Mouse (Mus musculus) gastrocnemius, postnatal 10 days (tissue): ENCODE data around the gene Mboat7. TPM values are rescaled to one million over a fixed set of nuclear protein-coding genes. Genes with fewer than 3 reads are reported as not detected.
"Not testable (repeated sequence)": the region's sequence is repeated elsewhere in the genome, so short reads cannot be mapped to it uniquely, and the experiment has no call there.

Source experiments
- DNase-seq: peaks from one replicate; pipeline ENCODE4 v3.0.0; 2021; ENCODE audit warnings: mixed read lengths
- long read RNA-seq, 2 experiments: library from polyadenylated mRNA; stranded (forward); transcript quantifications; one replicate each; pipeline ENCODE4 v2.0.0; 2021
- total RNA-seq, 2 experiments: library from RNA; stranded (reverse); gene quantifications; 2 replicates each; pipeline ENCODE4 v1.2.3; 2021

The Mboat7 gene
- total RNA-seq: 10 to 100 TPM; 13.6 to 21.6 TPM
- long read RNA-seq, experiment 1, transcript Mboat7-201 (8 exons, 2,878 nt): major isoform, 16 of 25 reads
- long read RNA-seq, experiment 1, partial matches to known transcripts: 3 of 25 reads
- long read RNA-seq, experiment 1, other reads (novel, unspliced or antisense): 5 of 25 reads
- long read RNA-seq, experiment 2, transcript Mboat7-201 (8 exons, 2,878 nt): major isoform, 13 of 17 reads
- long read RNA-seq, experiment 2, partial matches to known transcripts: 1 of 17 reads
- long read RNA-seq, experiment 2, other reads (novel, unspliced or antisense): 2 of 17 reads

DNA sequence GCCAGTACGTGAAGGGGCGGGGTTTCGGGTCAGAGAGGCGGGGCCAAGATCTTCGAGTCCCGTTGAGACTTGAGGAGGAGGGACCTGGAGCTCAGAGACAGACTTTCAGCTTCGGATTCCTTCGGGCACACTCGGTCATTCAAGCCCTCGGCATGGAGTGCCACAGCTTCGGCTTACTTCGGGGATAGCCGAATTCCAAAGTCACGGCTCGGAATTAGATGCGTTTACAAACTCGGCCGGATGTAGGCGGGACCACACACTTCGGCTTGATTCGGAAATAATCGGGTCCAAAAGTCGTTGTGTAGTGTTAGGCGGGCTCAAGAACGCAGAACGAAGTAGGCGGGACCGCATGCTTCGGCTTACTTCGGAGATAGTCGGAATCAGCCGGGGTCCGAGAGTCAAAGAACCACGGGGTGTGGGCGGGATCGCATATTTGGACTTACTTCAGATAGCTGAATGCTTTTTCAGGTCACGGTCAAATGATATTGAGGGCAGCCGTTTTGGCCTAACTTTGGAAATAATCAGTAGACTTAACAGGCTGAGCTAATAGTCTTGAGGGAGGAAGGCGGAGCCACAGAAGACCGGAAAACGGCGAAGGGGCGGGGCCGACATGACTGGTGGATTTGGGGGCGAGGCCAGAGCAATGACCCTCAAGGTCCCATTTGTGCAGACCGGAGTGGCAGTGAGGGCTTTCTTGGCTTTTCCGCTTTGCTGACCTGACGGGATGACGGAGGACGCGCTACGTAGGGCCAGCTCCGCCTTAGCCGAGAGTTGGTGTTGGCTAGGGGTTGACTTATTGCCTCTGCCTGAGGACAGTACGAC is at the start of gene Mboat7:
TSS of gene Mboat7 (minus strand) at position 537 of the 822 bp plus-strand sequence.
- DNase-seq: peak; percentile 92

GRCm38 (mm10) chr7:3732675-3733074 is 39.4 kb upstream of the Mboat7 start:
- DNase-seq: not testable (repeated sequence)

DNA sequence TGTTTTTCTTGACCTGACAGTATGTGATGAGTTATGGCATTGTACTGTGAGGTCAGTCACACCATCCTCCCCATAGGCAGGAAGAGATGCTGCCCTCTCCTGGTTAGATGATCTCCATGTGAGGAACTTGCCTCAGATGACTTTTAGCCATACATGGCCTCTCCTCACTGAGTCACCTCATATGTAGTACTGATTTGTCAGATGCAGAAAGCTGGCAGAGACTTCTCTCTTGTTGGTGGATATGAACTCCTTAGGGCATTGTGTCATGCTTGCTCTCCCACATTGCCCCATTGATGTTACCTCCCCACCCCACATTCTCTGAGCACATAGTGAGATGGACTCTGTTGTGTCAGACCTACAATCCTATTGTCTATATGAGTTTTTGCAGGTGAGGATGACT is 32.1 kb upstream of the Mboat7 start:
- not testable (repeated sequence) for DNase-seq

DNA sequence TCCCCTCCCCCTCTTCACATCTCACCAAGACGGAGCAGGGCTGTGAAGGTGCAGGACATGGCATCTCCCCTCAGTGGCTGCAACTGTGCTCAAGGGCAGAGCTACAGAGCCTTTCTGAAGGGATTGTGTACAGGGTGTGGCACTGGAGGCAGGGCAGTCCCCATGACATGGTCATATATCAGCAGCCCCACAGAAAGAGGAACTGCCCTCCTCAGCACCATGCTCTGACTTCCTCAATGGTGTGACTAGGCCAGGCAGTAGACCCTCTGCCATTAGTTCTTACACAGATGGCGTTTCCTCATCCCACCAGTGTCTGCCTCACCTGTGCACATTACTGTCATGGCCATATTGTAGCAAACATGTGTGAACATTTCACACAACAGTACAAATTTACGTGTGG is 26.9 kb upstream of the Mboat7 start, which contains the start of gene Pirb:
TSS of gene Pirb (minus strand) at position 124 of the 400 bp plus-strand sequence.
- DNase-seq: not testable (repeated sequence)

GRCm38 (mm10) chr7:3715249-3715648 is 21.9 kb upstream of the Mboat7 start:
- DNase-seq: no peak

DNA sequence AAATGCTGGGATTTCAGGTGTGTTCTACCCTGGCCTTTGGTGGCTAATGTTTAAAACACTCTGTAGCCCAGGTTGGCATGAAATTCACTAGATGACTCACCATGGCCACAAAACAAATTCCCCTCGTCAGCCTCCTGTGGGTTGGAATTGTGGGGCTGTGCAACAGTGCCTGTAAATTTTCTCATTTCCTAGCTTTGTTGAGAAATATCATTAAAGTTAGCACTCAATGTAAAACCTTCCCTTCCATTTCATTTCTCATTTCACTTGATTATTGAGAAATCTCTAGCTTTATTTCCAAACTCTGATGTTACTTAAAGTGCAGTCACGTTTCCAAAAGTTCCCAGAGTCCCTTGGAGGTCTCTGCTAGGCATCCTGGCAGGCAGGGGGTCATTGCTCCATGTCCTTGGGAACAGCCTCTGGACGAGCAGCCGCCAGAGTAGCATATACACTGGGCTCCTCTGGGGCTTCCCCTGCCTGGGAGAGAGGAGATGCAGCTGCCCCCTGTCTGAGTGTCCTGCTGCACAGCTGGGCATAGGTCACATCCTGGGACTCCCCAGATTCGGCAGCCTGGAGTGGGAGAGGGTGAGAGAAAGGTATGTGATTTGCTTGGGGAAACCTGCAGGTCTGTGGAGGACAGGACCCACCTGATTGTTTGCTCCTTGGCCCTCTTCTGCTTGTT is 19.1 kb upstream of the Mboat7 start:
- DNase-seq: no peak

DNA sequence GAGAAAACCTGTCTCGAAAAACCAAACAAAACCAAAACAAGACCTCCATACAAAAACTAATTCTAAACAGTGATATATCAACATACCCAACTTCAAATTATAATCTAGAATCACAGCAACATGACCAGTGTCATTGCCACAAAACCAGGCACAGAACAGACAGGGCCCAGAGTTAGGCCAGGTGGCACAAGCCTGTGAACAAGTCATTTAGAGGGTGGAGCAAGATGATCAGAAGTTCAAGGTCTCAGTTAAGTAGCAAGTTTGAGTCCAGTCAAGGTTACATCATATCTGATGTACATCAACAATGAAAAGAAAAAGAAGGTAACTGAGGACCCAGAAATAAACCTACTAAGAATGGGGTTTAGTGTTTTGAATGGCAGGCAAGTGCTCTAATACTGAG is 15.7 kb upstream of the Mboat7 start:
- no peak for DNase-seq

GRCm38 (mm10) chr7:3708447-3708980 is 15.2 kb upstream of the Mboat7 start:
- not testable (repeated sequence) for DNase-seq

DNA sequence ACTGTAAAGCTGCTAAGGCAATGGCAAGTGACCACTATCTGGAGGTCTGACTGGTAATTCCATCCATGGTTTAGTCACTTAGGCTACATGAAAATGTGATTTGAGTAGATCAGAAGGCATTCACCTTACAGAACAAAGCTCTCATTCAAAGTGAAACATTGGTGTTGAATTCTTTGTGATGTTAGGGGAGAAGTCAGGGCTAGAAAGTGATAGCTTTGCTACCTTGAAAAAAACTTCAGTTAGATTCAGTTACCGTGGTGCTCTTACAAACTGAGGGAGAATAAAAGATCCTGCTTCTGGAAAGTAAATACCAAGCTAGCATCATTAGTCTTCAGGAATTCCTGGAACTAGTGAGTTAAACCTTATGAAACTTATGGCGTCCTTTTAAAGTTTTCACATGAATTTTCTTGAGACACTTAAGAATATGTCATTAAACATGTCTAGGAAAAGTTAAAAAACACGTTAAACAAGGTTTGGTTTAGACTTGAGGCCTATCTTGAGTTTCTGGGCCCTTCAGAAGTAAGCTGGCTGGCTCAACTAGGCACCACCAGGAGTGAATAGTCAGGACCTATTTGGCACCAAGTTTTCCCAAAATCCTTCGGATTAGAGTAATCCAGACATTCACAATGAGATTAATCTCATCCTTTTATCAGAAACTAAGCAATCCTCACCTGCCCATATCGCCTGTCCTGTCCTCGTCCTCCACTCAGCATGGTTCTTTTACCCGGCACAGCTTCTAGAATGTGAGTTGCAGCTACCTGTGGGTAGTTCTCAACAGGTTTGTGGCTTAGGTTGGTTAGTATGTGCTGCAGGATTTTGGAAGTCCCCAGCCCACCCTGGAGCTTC is 14.5 kb upstream of the Mboat7 start:
- DNase-seq: no peak

- no peak for DNase-seq
These were observed 13.7 kb upstream of the Mboat7 start for GRCm38 (mm10) chr7:3707027-3707426.

DNA sequence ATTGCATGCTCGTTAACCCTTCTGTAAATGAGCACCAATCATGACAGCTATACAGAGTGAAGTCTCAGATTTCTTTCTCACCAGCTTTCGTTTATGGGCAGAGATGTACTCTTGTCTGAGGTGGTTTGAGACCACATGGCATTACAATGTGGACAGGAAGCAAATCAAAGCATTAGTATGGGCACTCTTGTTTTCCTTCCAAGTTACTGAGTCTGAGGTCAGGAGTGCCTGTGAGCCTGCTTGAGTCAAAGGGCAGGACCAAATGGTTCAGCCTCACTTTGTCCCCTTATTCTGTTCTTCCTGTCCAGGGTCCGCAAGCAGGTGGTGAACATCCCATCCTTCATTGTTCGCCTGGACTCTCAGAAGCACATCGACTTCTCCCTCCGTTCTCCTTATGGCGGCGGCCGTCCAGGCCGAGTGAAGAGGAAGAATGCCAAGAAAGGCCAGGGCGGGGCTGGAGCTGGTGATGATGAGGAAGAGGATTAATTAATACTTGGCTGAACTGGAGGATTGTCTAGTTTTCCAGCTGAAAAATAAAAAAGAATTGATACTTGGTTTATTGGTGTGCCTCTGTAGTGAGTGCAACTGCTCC is 13.1 kb upstream of the Mboat7 start:
- DNase-seq: no peak

- no peak for DNase-seq
These were observed 12.6 kb upstream of the Mboat7 start for GRCm38 (mm10) chr7:3705911-3706310.

DNA sequence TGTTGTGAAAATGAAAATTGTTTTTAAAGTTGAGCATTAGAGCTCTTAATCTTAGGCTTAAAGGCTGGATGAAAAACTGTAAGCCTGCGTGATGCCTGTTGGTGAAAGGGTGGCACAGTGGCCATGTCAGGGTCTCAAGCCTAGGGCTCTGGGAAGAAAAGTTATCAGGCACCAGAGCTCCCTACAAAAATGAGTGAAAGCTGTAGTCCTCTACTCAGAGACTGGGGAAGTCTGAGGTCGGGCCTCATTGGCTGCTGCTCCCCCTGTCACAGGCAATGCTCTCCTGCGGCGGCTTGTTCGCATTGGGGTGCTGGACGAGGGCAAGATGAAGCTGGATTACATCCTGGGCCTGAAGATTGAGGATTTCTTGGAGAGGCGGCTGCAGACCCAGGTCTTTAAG is 12.1 kb upstream of the Mboat7 start:
- not testable (repeated sequence) for DNase-seq

DNA sequence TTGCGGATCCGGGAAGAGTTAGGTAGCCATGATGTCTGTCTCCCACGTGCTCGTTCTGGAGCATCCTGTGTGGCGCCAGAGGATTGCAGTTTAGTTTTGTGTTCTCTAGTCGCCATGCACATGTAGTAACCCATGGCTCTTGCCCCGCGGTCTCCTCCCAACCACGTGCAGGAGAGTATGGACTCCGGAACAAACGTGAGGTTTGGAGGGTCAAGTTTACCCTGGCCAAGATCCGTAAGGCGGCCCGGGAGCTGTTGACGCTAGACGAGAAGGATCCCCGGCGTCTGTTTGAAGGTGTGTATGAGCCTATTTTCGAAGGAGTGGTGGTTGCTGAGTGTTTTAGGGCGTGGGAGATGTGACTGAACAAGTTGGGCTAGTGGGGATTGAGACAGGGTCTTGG is 11.2 kb upstream of the Mboat7 start:
- DNase-seq: no peak

- DNase-seq: peak; percentile 93
These were observed 10.6 kb upstream of the Mboat7 start, which contains the start of gene Rps9 for GRCm38 (mm10) chr7:3703879-3704441. Gene Rps9, plus strand, starts transcription at chr7:3703993.

GRCm38 (mm10) chr7:3703148-3703878 is 10.0 kb upstream of the Mboat7 start:
- DNase-seq: no peak

DNA sequence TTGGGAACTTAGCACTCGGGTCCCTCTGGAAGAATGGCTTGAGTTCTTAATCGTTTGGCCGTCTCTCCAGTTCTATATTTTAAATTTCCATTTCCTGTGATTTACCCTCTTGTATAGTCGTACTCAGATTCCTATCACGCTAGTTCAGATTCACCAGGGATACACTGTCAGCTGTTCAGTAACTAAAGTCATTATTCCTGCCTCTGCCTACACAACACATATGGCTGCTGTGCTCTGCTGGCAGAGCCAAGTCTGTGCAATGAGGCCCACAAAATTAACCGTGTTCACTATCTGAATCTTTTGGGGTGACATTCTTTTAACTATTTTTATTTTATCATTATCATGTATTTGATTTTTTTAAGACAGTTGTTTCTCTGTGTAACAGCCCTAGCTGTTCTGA is 5.1 kb upstream of the Mboat7 start:
- no peak for DNase-seq

GRCm38 (mm10) chr7:3694949-3695305 is 1.6 kb upstream of the Mboat7 start:
- DNase-seq: peak; percentile 23

DNA sequence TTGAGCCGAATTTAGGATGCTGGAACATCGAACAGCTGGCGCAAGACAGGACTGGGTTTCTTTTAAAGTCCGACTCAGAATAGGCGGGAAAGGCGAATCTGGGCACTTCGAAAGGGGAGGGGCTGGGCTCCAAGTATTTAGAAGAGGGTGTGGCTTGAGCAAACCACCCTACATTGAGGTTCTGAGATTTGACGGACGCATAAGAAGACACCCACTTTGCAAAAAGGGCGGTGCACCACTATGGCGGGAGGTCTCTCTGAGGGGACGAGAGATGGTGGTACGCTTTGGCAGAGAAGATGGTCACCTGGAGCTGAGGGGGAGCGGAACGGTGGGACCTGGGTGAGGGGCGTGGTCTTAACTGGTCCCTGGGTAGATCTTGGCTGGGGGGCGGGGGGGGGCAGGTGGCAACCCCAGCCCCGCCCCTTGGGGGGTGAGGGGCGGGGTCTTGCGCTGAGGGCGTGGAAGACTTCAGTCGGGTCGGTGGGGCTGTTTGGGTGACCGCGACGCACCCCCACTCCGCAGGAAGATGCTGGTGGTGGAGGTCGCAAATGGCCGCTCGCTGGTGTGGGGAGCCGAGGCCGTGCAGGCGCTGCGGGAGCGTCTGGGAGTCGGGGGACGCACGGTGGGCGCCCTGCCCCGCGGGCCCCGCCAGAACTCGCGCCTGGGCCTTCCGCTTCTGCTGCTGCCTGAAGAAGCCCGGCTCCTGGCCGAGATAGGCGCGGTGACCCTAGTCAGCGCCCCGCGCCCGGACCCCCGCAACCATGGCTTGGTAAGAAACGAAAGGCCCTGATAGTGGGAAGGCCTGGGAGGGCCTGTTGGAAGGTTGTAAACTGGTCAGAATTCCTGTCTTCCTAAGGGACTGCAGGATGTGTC is 989 bp upstream of the Mboat7 start:
- DNase-seq: peak; percentile 60
